Mouse (Mus musculus) forebrain, embryonic 12.5 days (tissue): ENCODE measurements around the gene Mmp19. TPM values are rescaled to one million over a fixed set of nuclear protein-coding genes. Genes with fewer than 3 reads are reported as not detected.

Source experiments
- ATAC-seq: fragments of 200-750 bp; cut with Nextera tagmentation; 2 replicates; pipeline ENCODE4 v1.8.0; 2017; ENCODE audit warnings: moderate TSS enrichment; ENCODE audit not compliant: low FRiP score
- H3K27ac ChIP-seq: fragments of 300-500 bp; sonication (generic); 2 replicates; pipeline ENCODE4 v1.5.1; 2016; ENCODE audit warnings: mild to moderate bottlenecking
- H3K27me3 ChIP-seq: fragments of 300-500 bp; sonication (generic); 2 replicates; pipeline ENCODE4 v1.6.1; 2016; ENCODE audit warnings: mild to moderate bottlenecking
- H3K36me3 ChIP-seq: fragments of 300-500 bp; sonication (generic); replicated peaks from 2 replicates; pipeline ENCODE4 v1.6.1; 2016; ENCODE audit warnings: mild to moderate bottlenecking
- H3K4me1 ChIP-seq: fragments of 300-500 bp; sonication (generic); 2 replicates; pipeline ENCODE4 v1.6.1; 2016
- H3K4me2 ChIP-seq: fragments of 300-500 bp; sonication (generic); 2 replicates; pipeline ENCODE4 v1.6.1; 2016; ENCODE audit warnings: mild to moderate bottlenecking, moderate library complexity
- H3K4me3 ChIP-seq: fragments of 300-500 bp; sonication (generic); replicated peaks from 2 replicates; pipeline ENCODE4 v1.5.1; 2016; ENCODE audit warnings: mild to moderate bottlenecking
- H3K9ac ChIP-seq: fragments of 300-500 bp; sonication (generic); 2 replicates; pipeline ENCODE4 v1.6.1; 2016; ENCODE audit warnings: mild to moderate bottlenecking
- H3K9me3 ChIP-seq: fragments of 300-500 bp; sonication (generic); 2 replicates; pipeline ENCODE4 v1.6.1; 2016
- WGBS: fragments of 180-500 bp; shearing (Covaris S2); methylation state at CpG from one replicate; pipeline ENCODE4 v1.1.7; 2016; 5-methylcytosine and 5-hydroxymethylcytosine counted together
- polyA plus RNA-seq: library from polyadenylated mRNA; unstranded; fragments of >200 nt; fragmentation: Nextera tagmentation; extraction: Ambion mirVana; gene quantifications from 2 replicates; pipeline ENCODE4 v1.2.1, GENCODE M21; 2016

Mmp19 gene
- polyA plus RNA-seq, 1 experiment from 2014 or later: 0.40 TPM

- H3K4me3 ChIP-seq: no peak overlapping the region
- peaks cover 76% of the 10 kb centered on the region for H3K36me3 ChIP-seq
- no peak for ATAC-seq
- H3K9me3 ChIP-seq: no peaks in the 10 kb centered on the region
- H3K9ac ChIP-seq: no peak overlapping the region
- H3K4me2 ChIP-seq: no peak overlapping the region
- no peaks in the 10 kb centered on the region for H3K4me1 ChIP-seq
- no peak overlapping the region for H3K27ac ChIP-seq
- H3K27me3 ChIP-seq: no peaks in the 10 kb centered on the region
These were observed 46.7 kb downstream of the Mmp19 start for GRCm38 (mm10) chr10:128837400-128837799.

GRCm38 (mm10) chr10:128839434-128839833 lies 48.7 kb downstream of the Mmp19 start:
- Histone ChIP-seq H3K4me3 (no peak overlapping the region), H3K4me1 (no peaks in the 10 kb centered on the region), H3K36me3 (peaks cover 74% of the 10 kb centered on the region), H3K9ac (no peak overlapping the region), H3K9me3 (no peaks in the 10 kb centered on the region), H3K27ac (no peak overlapping the region), H3K27me3 (no peaks in the 10 kb centered on the region), H3K4me2 (no peak overlapping the region)
- ATAC-seq: no peak

- Histone ChIP-seq H3K9ac (no peak overlapping the region), H3K4me3 (no peak overlapping the region), H3K36me3 (peaks cover 73% of the 10 kb centered on the region)
These were observed 49.9 kb downstream of the Mmp19 start for GRCm38 (mm10) chr10:128840612-128841011.

GRCm38 (mm10) chr10:128843260-128843659 lies 52.5 kb downstream of the Mmp19 start:
- Histone ChIP-seq H3K4me2 (no peak overlapping the region), H3K27me3 (no peaks in the 10 kb centered on the region), H3K36me3 (peaks cover 73% of the 10 kb centered on the region), H3K4me3 (no peak overlapping the region), H3K27ac (no peak overlapping the region), H3K4me1 (no peaks in the 10 kb centered on the region), H3K9ac (no peak overlapping the region), H3K9me3 (no peaks in the 10 kb centered on the region)
- ATAC-seq: no peak
- WGBS: 96% methylated on average over 5 of the region's 5 CpGs

More at GRCm38 (mm10) chr10:128840612-128841011, 49.9 kb downstream of the Mmp19 start:
- no peak overlapping the region for H3K27ac ChIP-seq
- H3K4me2 ChIP-seq: no peak overlapping the region
- no peaks in the 10 kb centered on the region for H3K9me3 ChIP-seq
- H3K4me1 ChIP-seq: no peaks in the 10 kb centered on the region
- no peak for ATAC-seq
- no peaks in the 10 kb centered on the region for H3K27me3 ChIP-seq

- H3K27me3 ChIP-seq: no peaks in the 10 kb centered on the region
- no peaks in the 10 kb centered on the region for H3K9me3 ChIP-seq
- no peak overlapping the region for H3K4me3 ChIP-seq
- H3K27ac ChIP-seq: no peak overlapping the region
- peaks cover 74% of the 10 kb centered on the region for H3K36me3 ChIP-seq
- H3K9ac ChIP-seq: no peak overlapping the region
- H3K4me1 ChIP-seq: no peaks in the 10 kb centered on the region
- WGBS: 41% methylated on average over 2 of the region's 2 CpGs
- ATAC-seq: no peak
- H3K4me2 ChIP-seq: no peak overlapping the region
These were observed 54.8 kb downstream of the Mmp19 start for GRCm38 (mm10) chr10:128845516-128845915.

- Histone ChIP-seq H3K4me2 (no peak overlapping the region), H3K9me3 (no peaks in the 10 kb centered on the region), H3K4me1 (no peaks in the 10 kb centered on the region), H3K4me3 (no peak overlapping the region), H3K9ac (no peak overlapping the region), H3K27ac (no peak overlapping the region), H3K36me3 (peaks cover 67% of the 10 kb centered on the region), H3K27me3 (no peaks in the 10 kb centered on the region)
- WGBS: over 99% methylated on average over 4 of the region's 4 CpGs
- no peak for ATAC-seq
These were observed 56.0 kb downstream of the Mmp19 start for GRCm38 (mm10) chr10:128846664-128847063.

- Histone ChIP-seq H3K4me2 (no peak overlapping the region), H3K9ac (no peak overlapping the region), H3K9me3 (no peaks in the 10 kb centered on the region), H3K4me1 (no peaks in the 10 kb centered on the region), H3K36me3 (peaks cover 61% of the 10 kb centered on the region), H3K4me3 (no peak overlapping the region), H3K27me3 (no peaks in the 10 kb centered on the region), H3K27ac (no peak overlapping the region)
- ATAC-seq: no peak
- 78% methylated on average over 2 of the region's 2 CpGs for WGBS
These were observed 57.7 kb downstream of the Mmp19 start for GRCm38 (mm10) chr10:128848426-128848825.

- no peak overlapping the region for H3K4me2 ChIP-seq
- no peak for ATAC-seq
- H3K9me3 ChIP-seq: no peaks in the 10 kb centered on the region
- WGBS: 79% methylated on average over 3 of the region's 3 CpGs
- H3K4me1 ChIP-seq: no peaks in the 10 kb centered on the region
- no peak overlapping the region for H3K9ac ChIP-seq
- no peak overlapping the region for H3K27ac ChIP-seq
- H3K27me3 ChIP-seq: no peaks in the 10 kb centered on the region
- peaks cover 58% of the 10 kb centered on the region for H3K36me3 ChIP-seq
- no peak overlapping the region for H3K4me3 ChIP-seq
These were observed 59.6 kb downstream of the Mmp19 start for GRCm38 (mm10) chr10:128850339-128850738.

Other genes starting within 250 kb of the Mmp19 start
- gene Zc3h10, start 243.1 kb upstream of the Mmp19 start, polyA plus RNA-seq: 19.9 and 20.5 TPM in 2 replicates
- 2,598 and 2,922 TPM in 2 replicates for gene Rpl41, start 241.6 kb upstream of the Mmp19 start, polyA plus RNA-seq
- gene Pa2g4, start 224.9 kb upstream of the Mmp19 start, polyA plus RNA-seq: 196 and 203 TPM in 2 replicates
- 2.0 TPM in 2 replicates for gene Erbb3, start 201.3 kb upstream of the Mmp19 start, polyA plus RNA-seq
- 484 and 501 TPM in 2 replicates for gene Rps26, start 164.2 kb upstream of the Mmp19 start, polyA plus RNA-seq
- 6.8 and 7.7 TPM in 2 replicates for gene Ikzf4, start 144.9 kb upstream of the Mmp19 start, polyA plus RNA-seq
- 10.4 and 10.7 TPM in 2 replicates for gene Suox, start 116.8 kb upstream of the Mmp19 start, polyA plus RNA-seq
- gene Rab5b, start 94.6 kb upstream of the Mmp19 start, polyA plus RNA-seq: 90.9 and 98.8 TPM in 2 replicates
- 0.88 and 4.4 TPM in 2 replicates for gene Pmel, start 86.7 kb upstream of the Mmp19 start, polyA plus RNA-seq
- 95.2 and 104 TPM in 2 replicates for gene Cdk2, start 85.9 kb upstream of the Mmp19 start, polyA plus RNA-seq
- gene Dgka, start 46.1 kb upstream of the Mmp19 start, polyA plus RNA-seq: 3.9 and 4.2 TPM in 2 replicates
- gene Pym1, start 43.0 kb upstream of the Mmp19 start, polyA plus RNA-seq: 51.2 and 52.8 TPM in 2 replicates
- 55.0 and 58.9 TPM in 2 replicates for gene Dnajc14, start 13.2 kb downstream of the Mmp19 start, polyA plus RNA-seq
- gene Tmem198b, start 13.5 kb downstream of the Mmp19 start, polyA plus RNA-seq: 18.4 and 21.3 TPM in 2 replicates
- gene Sarnp, start 26.4 kb downstream of the Mmp19 start, polyA plus RNA-seq: 251 and 256 TPM in 2 replicates
- 47.4 and 53.0 TPM in 2 replicates for gene Ormdl2, start 30.7 kb downstream of the Mmp19 start, polyA plus RNA-seq
- gene Gdf11, start 100.8 kb downstream of the Mmp19 start, polyA plus RNA-seq: 9.3 and 9.6 TPM in 2 replicates
- 129 and 160 TPM in 2 replicates for gene Cd63, start 110.1 kb downstream of the Mmp19 start, polyA plus RNA-seq
- gene Rdh5, start 132.0 kb downstream of the Mmp19 start, polyA plus RNA-seq: 11.3 and 13.3 TPM in 2 replicates
- 183 and 188 TPM in 2 replicates for gene Bloc1s1, start 133.1 kb downstream of the Mmp19 start, polyA plus RNA-seq
- gene Itga7, start 142.9 kb downstream of the Mmp19 start, polyA plus RNA-seq: 0.46 and 0.73 TPM in 2 replicates
- not detected in 2 replicates for gene Mettl7b, start 170.1 kb downstream of the Mmp19 start, polyA plus RNA-seq
- gene Olfr9, start 198.5 kb downstream of the Mmp19 start, polyA plus RNA-seq: not detected in 2 replicates
- not detected in 2 replicates for gene Olfr763, start 219.9 kb downstream of the Mmp19 start, polyA plus RNA-seq
- gene Olfr764-ps1, start 249.0 kb downstream of the Mmp19 start, polyA plus RNA-seq: not detected in 2 replicates